Mouse (Mus musculus) heart, adult 2 months (tissue): ENCODE results near the gene Vps35l. TPM values are rescaled to one million over a fixed set of nuclear protein-coding genes. Genes with fewer than 3 reads are reported as not detected.
A peak's percentile ranks its signal among the peaks of the same experiment; 100 is the strongest.

Source experiments
- DNase-seq, 2 experiments: peaks; one replicate each; pipeline ENCODE4 v3.0.0; 2021
- H3K27ac ChIP-seq: fragments of 200-600 bp; 2 replicates; pipeline ENCODE4 v1.8.1; 2022
- H3K27me3 ChIP-seq: fragments of 200-500 bp; 2 replicates; pipeline ENCODE4 v1.6.1; 2012; ENCODE audit warnings: mild to moderate bottlenecking, low read length, inconsistent platforms, mixed read lengths; ENCODE audit not compliant: control insufficient read depth, insufficient read depth
- H3K36me3 ChIP-seq: fragments of 200-500 bp; 2 replicates; pipeline ENCODE4 v1.6.1; 2012; ENCODE audit warnings: low read length, inconsistent platforms; ENCODE audit not compliant: control insufficient read depth, insufficient read depth
- H3K4me1 ChIP-seq: fragments of 200-500 bp; 2 replicates; pipeline ENCODE4 v1.6.1; 2011; ENCODE audit warnings: low read length; ENCODE audit not compliant: control insufficient read depth, insufficient read depth
- H3K4me3 ChIP-seq: fragments of 200-600 bp; 2 replicates; pipeline ENCODE4 v1.8.1; 2022
- H3K79me2 ChIP-seq: fragments of 200-500 bp; replicated peaks from 2 replicates; pipeline ENCODE4 v1.6.1; 2012; ENCODE audit warnings: mild to moderate bottlenecking, inconsistent platforms, low read length, moderate library complexity, mixed read lengths; ENCODE audit not compliant: control insufficient read depth, insufficient read depth
- H3K9ac ChIP-seq: fragments of 200-500 bp; 2 replicates; pipeline ENCODE4 v1.6.1; 2012; ENCODE audit warnings: low read depth, mild to moderate bottlenecking, control low read depth, inconsistent platforms, low read length, mixed read lengths
- CTCF ChIP-seq: fragments of 200-600 bp; IDR thresholded peaks from 2 replicates; pipeline ENCODE4 v1.8.1; 2022; ENCODE audit warnings: antibody characterized with exemption, mild to moderate bottlenecking, moderate library complexity
- EP300 ChIP-seq: fragments of 200-500 bp; IDR thresholded peaks from 2 replicates; pipeline ENCODE4 v1.6.1; 2011; ENCODE audit warnings: low read depth, low read length, control low read depth; ENCODE audit not compliant: insufficient read depth
- POLR2A ChIP-seq: fragments of 200-500 bp; IDR thresholded peaks from 2 replicates; pipeline ENCODE4 v1.6.1; 2011; ENCODE audit warnings: mild to moderate bottlenecking, low read depth, low read length, control low read depth; ENCODE audit not compliant: insufficient read depth
- WGBS: fragments of 180-500 bp; shearing (Covaris S2); methylation state at CpG from one replicate; pipeline ENCODE4 v1.1.7; 2018; 5-methylcytosine and 5-hydroxymethylcytosine counted together
- intact Hi-C: fragments of 180-260 bp; cut with DNase I; formaldehyde crosslinking; loops from one replicate; pipeline ENCODE4 v1.15.1; 2025
- polyA plus RNA-seq: library from polyadenylated mRNA; depleted of rRNA; stranded (reverse); fragments of >200 nt; gene quantifications from 2 replicates; pipeline ENCODE4 v1.2.3, GENCODE M21; 2012
- total RNA-seq, 2 experiments: library from RNA; stranded (reverse); gene quantifications; 2 replicates each; pipeline ENCODE4 v1.2.3; 2021

Vps35l gene
- total and polyA plus RNA-seq, 3 experiments, result 21.0 to 26.5 (median 21.7) TPM

DNA sequence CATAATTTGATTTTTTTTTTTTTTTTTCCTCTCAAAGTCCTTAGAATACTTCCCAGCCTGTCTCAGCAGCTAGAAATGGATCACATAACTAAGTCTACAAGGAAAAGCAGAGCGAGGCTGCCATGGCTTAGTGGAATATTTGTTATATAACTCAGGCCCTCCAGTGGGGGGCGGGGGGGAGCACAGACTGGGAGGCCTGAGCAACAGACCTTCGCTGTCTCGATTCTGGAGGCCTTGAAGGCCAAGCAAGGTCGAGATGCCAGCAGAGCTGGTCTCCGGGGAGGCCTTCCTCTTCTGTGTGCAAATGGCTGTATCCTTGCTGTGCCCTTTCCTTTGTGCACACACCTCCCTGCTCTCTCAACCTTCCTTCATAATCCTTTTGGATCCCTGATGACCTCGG, 48.5 kb downstream of the Vps35l start:
- H3K79me2 ChIP-seq, result no peaks in the 10 kb centered on the region
- intact Hi-C loops, result no loop called here
- H3K4me3 ChIP-seq, result no peak overlapping the region
- WGBS, result 62% methylated on average over 7 of the region's 7 CpGs
- no peaks in the 10 kb centered on the region for H3K27me3 ChIP-seq
- DNase-seq, result no peak
- no peak for TF ChIP-seq POLR2A
- 0 out of 2 replicates have a peak, but pooled peaks have one; percentile 13 for TF ChIP-seq CTCF
- no peaks in the 10 kb centered on the region for H3K36me3 ChIP-seq
- no peaks in the 10 kb centered on the region for H3K4me1 ChIP-seq
- no peak overlapping the region for H3K27ac ChIP-seq
- no peak overlapping the region for H3K9ac ChIP-seq

DNA sequence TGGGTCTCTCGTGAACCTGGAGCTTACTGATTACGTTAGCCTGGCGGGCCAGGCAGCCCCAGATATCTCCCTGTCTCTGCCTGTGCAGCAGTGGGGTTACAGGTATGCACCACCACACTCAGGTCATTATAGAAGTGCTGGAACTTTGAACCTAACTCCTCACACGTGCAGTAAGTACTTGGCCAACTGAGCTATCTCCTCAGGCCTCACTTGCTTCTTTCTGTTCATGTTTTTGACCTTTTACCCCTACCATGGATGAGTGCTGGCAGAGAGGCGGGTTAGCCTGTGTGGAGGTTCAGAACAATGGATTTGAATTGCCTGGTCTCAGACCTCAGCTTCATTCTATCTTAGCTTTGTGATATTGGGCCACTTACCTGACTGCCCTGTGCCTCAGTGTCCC, 50.3 kb downstream of the Vps35l start:
- no peaks in the 10 kb centered on the region for H3K4me1 ChIP-seq
- no peaks in the 10 kb centered on the region for H3K36me3 ChIP-seq
- no peak overlapping the region for H3K9ac ChIP-seq
- no peaks in the 10 kb centered on the region for H3K27me3 ChIP-seq
- TF ChIP-seq POLR2A (no peak), CTCF (no peak), EP300 (no peak)
- H3K79me2 ChIP-seq, result no peaks in the 10 kb centered on the region
- H3K4me3 ChIP-seq, result no peak overlapping the region
- intact Hi-C loops, result no loop called here
- 84% methylated on average over 5 of the region's 5 CpGs for WGBS
- no peak overlapping the region for H3K27ac ChIP-seq
- DNase-seq, result no peak

DNA sequence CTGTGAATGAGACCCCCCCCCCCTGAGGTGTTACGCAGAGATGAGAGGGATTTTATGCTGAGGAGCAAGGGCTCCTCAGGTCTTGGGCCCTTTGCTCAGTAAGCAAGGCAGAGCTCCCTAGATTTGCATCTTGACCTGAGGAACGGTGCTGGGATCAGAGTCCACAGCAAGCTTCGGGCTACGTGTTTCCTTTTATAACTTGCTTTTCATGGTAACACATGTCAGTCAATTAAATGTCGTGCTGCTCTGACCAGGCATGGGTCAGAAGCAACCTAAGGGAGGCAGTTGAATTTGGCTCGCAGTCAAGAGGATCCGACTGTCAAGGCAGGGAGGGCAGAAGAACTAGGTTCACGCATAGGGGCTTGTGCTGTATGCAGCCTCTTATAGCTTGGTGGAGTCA, 53.9 kb downstream of the Vps35l start:
- intact Hi-C loops, result no loop called here
- Histone ChIP-seq H3K27me3 (no peaks in the 10 kb centered on the region), H3K9ac (no peak overlapping the region), H3K36me3 (no peaks in the 10 kb centered on the region), H3K4me3 (no peak overlapping the region), H3K4me1 (peaks cover 1% of the 10 kb centered on the region; the same call in 1 of the 2 replicates), H3K79me2 (no peaks in the 10 kb centered on the region), H3K27ac (no peak overlapping the region)
- DNase-seq, result no peak
- TF ChIP-seq POLR2A, result no peak
- TF ChIP-seq CTCF, result no peak
- TF ChIP-seq EP300, result no peak
- WGBS, result 84% methylated on average over 8 of the region's 8 CpGs

DNA sequence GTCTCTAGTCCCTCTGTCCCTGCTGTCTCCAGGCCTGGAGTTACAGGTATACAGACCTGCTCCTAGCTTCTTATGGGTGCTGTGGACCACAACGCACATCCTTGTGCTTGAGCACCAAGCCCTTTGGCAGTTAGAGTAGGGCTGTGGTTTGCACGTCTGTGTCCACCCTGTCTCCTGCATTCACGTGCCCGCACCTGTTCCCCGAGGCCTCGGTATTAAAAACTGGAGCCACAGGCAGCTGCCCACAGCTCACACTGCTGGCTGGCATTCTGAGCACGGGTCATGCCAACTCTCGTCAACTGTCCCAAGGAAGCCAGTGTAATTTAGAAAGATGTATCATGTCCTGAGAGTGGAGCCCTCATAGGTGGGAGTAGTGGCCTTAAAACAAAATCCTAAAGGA, 55.8 kb downstream of the Vps35l start:
- Histone ChIP-seq H3K4me3 (no peak overlapping the region), H3K27me3 (no peaks in the 10 kb centered on the region), H3K27ac (no peak overlapping the region), H3K9ac (no peak overlapping the region), H3K79me2 (no peaks in the 10 kb centered on the region), H3K4me1 (peaks cover 1% of the 10 kb centered on the region; the same call in 1 of the 2 replicates), H3K36me3 (no peaks in the 10 kb centered on the region)
- intact Hi-C loops, result no loop called here
- 94% methylated on average over 8 of the region's 8 CpGs for WGBS
- TF ChIP-seq POLR2A (no peak), EP300 (no peak), CTCF (no peak)
- no peak for DNase-seq

DNA sequence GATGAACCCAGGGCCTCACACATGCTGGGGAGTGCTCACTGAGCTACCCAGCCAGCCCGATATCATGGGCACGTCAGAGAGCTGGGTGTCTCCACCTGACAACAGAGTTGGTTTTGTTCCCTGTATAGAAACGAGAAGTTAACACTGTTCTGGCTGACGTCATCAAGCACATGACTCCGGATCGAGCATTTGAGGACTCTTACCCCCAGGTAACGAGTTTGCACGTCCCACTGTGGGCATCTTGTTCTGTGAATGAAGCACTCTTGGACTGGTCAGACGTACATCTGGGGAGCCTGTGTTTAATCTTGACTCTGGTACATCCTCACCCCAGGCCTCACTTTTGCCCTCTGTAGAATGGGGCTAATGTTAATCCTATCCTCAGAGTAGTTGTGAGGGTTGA, 56.8 kb downstream of the Vps35l start:
- intact Hi-C loops, result no loop called here
- Histone ChIP-seq H3K4me1 (peaks cover 1% of the 10 kb centered on the region; the same call in 1 of the 2 replicates), H3K27me3 (no peaks in the 10 kb centered on the region), H3K27ac (no peak overlapping the region), H3K9ac (no peak overlapping the region), H3K79me2 (no peaks in the 10 kb centered on the region), H3K36me3 (no peaks in the 10 kb centered on the region), H3K4me3 (no peak overlapping the region)
- no peak for DNase-seq
- TF ChIP-seq POLR2A (no peak), EP300 (no peak), CTCF (no peak)
- 90% methylated on average over 9 of the region's 9 CpGs for WGBS

DNA sequence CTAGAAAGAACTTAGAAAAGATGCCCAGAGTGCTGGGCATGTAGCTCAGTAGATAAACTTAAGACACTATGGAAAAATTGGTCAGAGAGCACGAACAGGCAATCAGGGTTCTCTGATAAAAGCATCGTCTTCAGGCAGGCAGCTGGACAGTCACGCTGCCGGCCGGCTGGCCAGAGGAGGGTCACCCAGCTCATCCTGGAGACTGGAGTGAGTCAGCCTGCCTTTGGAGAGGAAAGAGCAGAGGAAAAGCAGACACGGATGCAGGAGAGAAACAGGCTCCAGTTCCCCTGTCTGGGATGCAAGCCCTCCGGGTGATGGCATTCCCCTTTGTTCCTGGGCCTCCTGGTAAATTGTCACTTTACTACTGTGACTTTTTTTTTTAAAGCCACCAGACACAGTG, 57.6 kb downstream of the Vps35l start:
- H3K36me3 ChIP-seq, result no peaks in the 10 kb centered on the region
- H3K27ac ChIP-seq, result peak overlapping the region; percentile 48; the same call in 1 of the 2 replicates
- WGBS, result 32% methylated on average over 7 of the region's 7 CpGs
- H3K4me3 ChIP-seq, result no peak overlapping the region
- intact Hi-C loops, result no loop called here
- DNase-seq, result peak; percentile 33 to 38
- H3K4me1 ChIP-seq, result peaks cover 1% of the 10 kb centered on the region; the same call in 1 of the 2 replicates
- TF ChIP-seq POLR2A, result no peak
- no peaks in the 10 kb centered on the region for H3K27me3 ChIP-seq
- H3K79me2 ChIP-seq, result no peaks in the 10 kb centered on the region
- H3K9ac ChIP-seq, result no peak overlapping the region

DNA sequence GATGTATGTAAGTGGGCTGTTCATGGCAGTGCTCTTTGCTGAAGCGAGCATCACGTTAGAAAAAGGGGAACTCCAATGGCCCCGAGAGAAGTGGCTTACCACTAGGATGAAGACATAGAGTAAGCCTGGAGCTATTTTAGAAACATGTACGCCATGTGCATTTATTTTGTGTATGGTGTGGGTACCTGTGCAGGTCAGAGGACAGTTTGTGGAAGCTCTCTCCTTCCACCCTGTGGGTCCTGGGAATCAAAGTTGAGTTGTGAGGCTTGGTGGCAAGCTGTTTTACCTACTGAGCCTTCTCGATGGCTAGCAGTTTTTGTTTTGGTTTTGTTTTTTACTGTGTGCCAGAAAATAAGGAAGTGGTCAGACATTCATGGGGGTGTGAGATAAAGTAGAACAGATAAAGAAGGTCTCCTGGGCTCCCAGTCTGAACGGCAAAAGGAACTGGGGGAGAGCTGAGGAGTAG, 58.1 kb downstream of the Vps35l start:
- Histone ChIP-seq H3K27ac (peak overlapping the region; percentile 48), H3K36me3 (no peaks in the 10 kb centered on the region), H3K27me3 (no peaks in the 10 kb centered on the region), H3K4me1 (peaks cover 1% of the 10 kb centered on the region; the same call in 1 of the 2 replicates), H3K9ac (no peak overlapping the region), H3K4me3 (no peak overlapping the region), H3K79me2 (no peaks in the 10 kb centered on the region)
- TF ChIP-seq EP300 (no peak), CTCF (no peak), POLR2A (no peak)
- intact Hi-C loops, result no loop called here
- DNase-seq, result peak in 1 of 2 experiments; percentile 40
- WGBS, result 67% methylated on average over 6 of the region's 6 CpGs
